Mouse (Mus musculus) liver, embryonic 11.5 days (tissue): Measurements from ENCODE around the gene Rab37. TPM values are rescaled to one million over a fixed set of nuclear protein-coding genes. Genes with fewer than 3 reads are reported as not detected.

Source experiments
- ATAC-seq: fragments of 200-750 bp; cut with Nextera tagmentation; replicated peaks from 2 replicates; pipeline ENCODE4 v1.8.0; 2017; ENCODE audit warnings: moderate number of reproducible peaks, mild to moderate bottlenecking, moderate TSS enrichment, moderate library complexity; ENCODE audit not compliant: low FRiP score
- DNase-seq: peaks from one replicate; pipeline ENCODE4 v3.0.0-alpha.2; 2017; ENCODE audit warnings: low spot score
- H3K27ac ChIP-seq: fragments of 300-500 bp; sonication (generic); 2 replicates; pipeline ENCODE4 v1.5.1; 2014; ENCODE audit warnings: mild to moderate bottlenecking, low read depth, low read length, control low read depth
- H3K27me3 ChIP-seq: fragments of 300-500 bp; sonication (generic); replicated peaks from 2 replicates; pipeline ENCODE4 v1.6.1; 2014; ENCODE audit warnings: low read length, mixed read lengths; ENCODE audit not compliant: control insufficient read depth, insufficient read depth
- H3K36me3 ChIP-seq: fragments of 300-500 bp; sonication (generic); 2 replicates; pipeline ENCODE4 v1.6.1; 2014; ENCODE audit warnings: mild to moderate bottlenecking, low read length, moderate library complexity, mixed read lengths; ENCODE audit not compliant: control insufficient read depth, insufficient read depth
- H3K4me1 ChIP-seq: fragments of 300-500 bp; sonication (generic); replicated peaks from 2 replicates; pipeline ENCODE4 v1.6.1; 2014; ENCODE audit warnings: low read length, mixed read lengths; ENCODE audit not compliant: control insufficient read depth, insufficient read depth
- H3K4me2 ChIP-seq: fragments of 300-500 bp; sonication (generic); 2 replicates; pipeline ENCODE4 v1.6.1; 2014; ENCODE audit warnings: mild to moderate bottlenecking, control low read depth, moderate library complexity
- H3K4me3 ChIP-seq: fragments of 300-500 bp; sonication (generic); 2 replicates; pipeline ENCODE4 v1.5.1; 2014; ENCODE audit warnings: low read depth, low read length, control low read depth
- H3K9ac ChIP-seq: fragments of 300-500 bp; sonication (generic); 2 replicates; pipeline ENCODE4 v1.6.1; 2014; ENCODE audit warnings: low read depth, low read length, control low read depth
- H3K9me3 ChIP-seq: fragments of 300-500 bp; sonication (generic); 2 replicates; pipeline ENCODE4 v1.6.1; 2016; ENCODE audit warnings: low read length, inconsistent platforms, mixed read lengths; ENCODE audit not compliant: control insufficient read depth
- WGBS: fragments of 180-500 bp; shearing (Covaris S2); extraction: QIAGEN DNeasy Blood & Tissue Kit; methylation state at CpG from one replicate; pipeline ENCODE4 v1.1.7; 2014; 5-methylcytosine and 5-hydroxymethylcytosine counted together
- polyA plus RNA-seq: library from polyadenylated mRNA; unstranded; fragments of >200 nt; fragmentation: Nextera tagmentation; extraction: Ambion mirVana; gene quantifications from 2 replicates; pipeline ENCODE4 v1.2.1, GENCODE M21; 2014

The Rab37 gene
- polyA plus RNA-seq, 1 experiment from 2014 or later: 6.3 TPM

- DNase-seq (no peak), ATAC-seq (no peak)
- Histone ChIP-seq H3K4me2 (peak overlapping the region; percentile 45), H3K4me3 (peak overlapping the region; percentile 10; the same call in 1 of the 2 replicates), H3K9me3 (no peaks in the 10 kb centered on the region), H3K9ac (no peak overlapping the region), H3K36me3 (no peaks in the 10 kb centered on the region; the same call in 1 of the 2 replicates), H3K27me3 (no peaks in the 10 kb centered on the region), H3K4me1 (peaks cover 59% of the 10 kb centered on the region), H3K27ac (no peak overlapping the region)
- WGBS: 16% methylated on average over 16 of the region's 16 CpGs
Measured at GRCm38 (mm10) chr11:115173549-115174339, 82.5 kb downstream of the Rab37 start.

GRCm38 (mm10) chr11:115176399-115177190 is 85.4 kb downstream of the Rab37 start:
- Histone ChIP-seq H3K4me1 (peaks cover 57% of the 10 kb centered on the region), H3K4me2 (peak overlapping the region; percentile 46), H3K27ac (peak overlapping the region; percentile 49; the same call in 1 of the 2 replicates), H3K9ac (no peak overlapping the region), H3K9me3 (no peaks in the 10 kb centered on the region), H3K27me3 (no peaks in the 10 kb centered on the region), H3K36me3 (peaks cover 7% of the 10 kb centered on the region; the same call in 1 of the 2 replicates), H3K4me3 (no peak overlapping the region)
- DNase-seq (no peak), ATAC-seq (no peak)
- 70% methylated on average over 24 of the region's 24 CpGs for WGBS

DNA sequence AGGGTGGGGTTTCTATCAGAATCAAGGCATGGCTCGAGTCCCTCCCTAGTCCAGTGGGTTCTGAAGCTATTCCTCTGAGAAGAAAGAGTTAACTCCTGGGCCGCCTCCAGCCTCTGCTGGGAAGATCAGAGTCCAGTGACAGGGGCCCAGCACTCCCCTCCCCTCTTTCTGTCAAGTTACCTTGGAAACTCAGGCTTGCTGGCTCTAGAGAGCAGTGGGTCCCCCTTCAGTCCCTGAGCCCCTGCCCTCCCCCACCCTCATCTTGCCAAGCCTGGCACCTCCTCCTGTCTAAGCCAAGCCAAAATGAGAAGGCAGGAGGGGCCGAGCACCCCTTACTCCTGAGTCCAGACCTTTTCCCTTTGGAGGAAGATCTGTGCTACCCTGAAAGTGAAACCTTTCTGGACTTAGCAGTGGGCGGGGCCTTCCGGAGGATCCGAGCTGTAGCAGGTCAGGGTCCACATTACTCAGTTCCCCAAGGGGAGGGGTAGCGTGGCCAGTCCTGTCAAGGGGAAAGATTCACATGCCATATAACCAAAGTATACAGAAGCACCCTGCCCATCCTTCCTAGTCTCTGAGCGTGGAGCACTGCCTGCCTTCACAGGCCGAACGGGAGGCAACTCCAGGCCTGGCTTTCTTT is 86.4 kb downstream of the Rab37 start:
- peaks cover 9% of the 10 kb centered on the region; the same call in 1 of the 2 replicates for H3K36me3 ChIP-seq
- H3K27ac ChIP-seq: peak overlapping the region; percentile 49; the same call in 1 of the 2 replicates
- DNase-seq (no peak), ATAC-seq (peak; percentile 44)
- 56% methylated on average over 10 of the region's 10 CpGs for WGBS
- H3K9me3 ChIP-seq: no peaks in the 10 kb centered on the region
- peak overlapping the region; percentile 46 for H3K4me2 ChIP-seq
- no peaks in the 10 kb centered on the region for H3K27me3 ChIP-seq
- peaks cover 49% of the 10 kb centered on the region for H3K4me1 ChIP-seq
- no peak overlapping the region for H3K9ac ChIP-seq
- 0 out of 2 replicates have a peak overlapping the region, but pooled peaks have one; percentile 10 for H3K4me3 ChIP-seq

GRCm38 (mm10) chr11:115178766-115179165 is 87.5 kb downstream of the Rab37 start:
- DNase-seq (no peak), ATAC-seq (no peak)
- Histone ChIP-seq H3K4me2 (no peak overlapping the region), H3K4me1 (peaks cover 38% of the 10 kb centered on the region), H3K36me3 (peaks cover 9% of the 10 kb centered on the region; the same call in 1 of the 2 replicates), H3K9me3 (no peaks in the 10 kb centered on the region), H3K4me3 (no peak overlapping the region), H3K9ac (no peak overlapping the region), H3K27ac (no peak overlapping the region), H3K27me3 (no peaks in the 10 kb centered on the region)
- 70% methylated on average over 2 of the region's 2 CpGs for WGBS

DNA sequence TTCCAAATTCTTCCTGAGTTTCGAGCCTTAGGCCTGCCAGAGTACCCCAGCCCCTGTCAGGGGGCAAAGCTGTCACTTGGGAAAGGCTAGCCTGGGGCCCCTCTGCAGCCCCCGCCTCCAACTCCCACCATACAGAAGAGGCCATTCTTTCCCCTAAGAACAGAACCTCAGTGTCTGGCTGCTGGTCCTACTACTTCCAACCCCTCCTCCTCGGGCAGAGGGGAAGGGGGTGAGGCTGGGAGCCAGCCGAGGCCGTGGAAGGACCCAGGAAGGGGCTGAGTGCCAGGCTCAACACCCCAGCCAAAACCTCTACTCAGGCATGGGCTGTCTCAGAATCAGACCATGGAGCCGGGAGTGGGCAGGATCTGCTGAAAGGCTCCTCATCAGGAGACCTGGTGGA is 88.0 kb downstream of the Rab37 start:
- H3K9me3 ChIP-seq: no peaks in the 10 kb centered on the region
- peaks cover 34% of the 10 kb centered on the region for H3K4me1 ChIP-seq
- no peak overlapping the region for H3K4me2 ChIP-seq
- no peak overlapping the region for H3K9ac ChIP-seq
- DNase-seq: no peak
- 75% methylated on average over 6 of the region's 6 CpGs for WGBS
- H3K27ac ChIP-seq: no peak overlapping the region
- H3K36me3 ChIP-seq: peaks cover 9% of the 10 kb centered on the region; the same call in 1 of the 2 replicates
- no peak overlapping the region for H3K4me3 ChIP-seq
- no peaks in the 10 kb centered on the region for H3K27me3 ChIP-seq
- no peak for ATAC-seq

- no peak overlapping the region for H3K4me2 ChIP-seq
- peaks cover 29% of the 10 kb centered on the region for H3K4me1 ChIP-seq
- no peaks in the 10 kb centered on the region for H3K27me3 ChIP-seq
- DNase-seq (no peak), ATAC-seq (no peak)
- no peak overlapping the region for H3K9ac ChIP-seq
- H3K27ac ChIP-seq: no peak overlapping the region
- H3K9me3 ChIP-seq: no peaks in the 10 kb centered on the region
- no peak overlapping the region for H3K4me3 ChIP-seq
- H3K36me3 ChIP-seq: peaks cover 9% of the 10 kb centered on the region; the same call in 1 of the 2 replicates
- 70% methylated on average over 6 of the region's 6 CpGs for WGBS
Measured at GRCm38 (mm10) chr11:115179881-115180280, 88.7 kb downstream of the Rab37 start.

DNA sequence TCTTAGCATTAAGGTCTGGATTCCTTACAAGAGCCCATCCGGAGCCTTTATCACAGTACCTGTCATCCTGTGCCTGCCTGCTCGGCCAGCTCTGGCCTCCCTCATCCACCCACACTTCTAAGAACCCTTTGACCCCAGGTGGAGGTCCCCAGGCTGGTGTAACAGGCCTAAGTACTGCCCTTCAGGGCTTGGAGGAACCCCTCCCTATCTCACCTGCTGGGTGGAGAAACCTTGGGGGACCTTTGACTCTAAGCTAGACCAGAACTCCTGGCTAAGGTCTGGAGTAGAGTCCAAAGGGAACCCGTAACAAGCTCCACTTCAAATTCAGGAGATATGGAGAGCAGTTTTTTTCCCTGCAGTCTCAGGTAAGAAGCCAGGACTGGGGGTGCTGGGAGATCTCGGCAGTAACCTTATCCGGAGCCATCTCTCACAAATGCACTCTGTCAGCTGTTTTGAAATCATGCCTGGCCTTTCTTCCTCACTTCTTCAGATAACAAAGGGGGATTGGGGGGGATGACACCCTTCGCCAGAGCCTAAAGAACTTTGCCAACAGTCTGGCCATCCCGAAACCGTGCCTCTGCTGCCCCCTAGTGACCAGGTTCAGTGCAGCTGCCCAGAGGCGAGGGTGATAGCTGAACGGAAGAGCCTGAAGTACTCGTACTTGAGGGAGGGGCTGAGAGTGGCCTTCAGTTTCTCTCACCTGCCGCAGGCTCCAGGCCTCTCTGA is 90.8 kb downstream of the Rab37 start:
- Histone ChIP-seq H3K9ac (no peak overlapping the region), H3K36me3 (peaks cover 9% of the 10 kb centered on the region; the same call in 1 of the 2 replicates), H3K4me1 (peaks cover 26% of the 10 kb centered on the region), H3K4me2 (no peak overlapping the region), H3K27me3 (no peaks in the 10 kb centered on the region), H3K4me3 (no peak overlapping the region), H3K27ac (no peak overlapping the region), H3K9me3 (no peaks in the 10 kb centered on the region)
- WGBS: 19% methylated on average over 12 of the region's 12 CpGs
- DNase-seq: peak; percentile 87
- ATAC-seq: no peak

DNA sequence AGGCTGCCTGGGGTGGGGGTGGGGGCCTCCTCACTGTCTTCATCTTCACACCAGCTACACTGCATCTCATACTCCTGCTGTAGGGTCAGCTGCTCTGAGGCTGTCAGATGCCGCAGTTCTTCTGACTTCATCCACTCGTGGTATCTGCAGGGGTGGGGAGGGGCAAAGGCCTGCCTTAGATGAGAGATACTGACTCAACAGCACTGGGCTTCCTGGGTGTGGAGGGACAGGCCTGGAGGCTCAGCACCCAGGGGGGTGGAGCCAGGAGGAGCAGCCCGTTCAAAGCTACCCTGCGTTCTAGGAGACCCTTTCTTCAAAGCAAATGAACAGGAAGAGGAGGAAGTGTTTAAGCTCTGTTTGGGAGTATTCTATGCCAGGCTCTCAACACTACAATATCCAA is 93.7 kb downstream of the Rab37 start:
- no peak overlapping the region for H3K27ac ChIP-seq
- no peak for ATAC-seq
- WGBS: 28% methylated on average over 4 of the region's 4 CpGs
- H3K4me1 ChIP-seq: peaks cover 30% of the 10 kb centered on the region
- H3K9me3 ChIP-seq: no peaks in the 10 kb centered on the region
- no peak overlapping the region for H3K4me3 ChIP-seq
- H3K36me3 ChIP-seq: peaks cover 5% of the 10 kb centered on the region; the same call in 1 of the 2 replicates
- no peaks in the 10 kb centered on the region for H3K27me3 ChIP-seq
- H3K4me2 ChIP-seq: no peak overlapping the region; the same call in 1 of the 2 replicates
- DNase-seq: no peak
- H3K9ac ChIP-seq: no peak overlapping the region
